Mouse (Mus musculus) kidney, adult 2 months (tissue): ENCODE results near the gene Rpl18.

ENCODE experiments used
- CTCF ChIP-seq: fragments of 200-500 bp; conservative IDR thresholded peaks from 2 replicates; pipeline ENCODE4 v1.5.1; 2011; ENCODE audit warnings: low read depth, mild to moderate bottlenecking, control low read depth, low read length, moderate library complexity, mixed read lengths; ENCODE audit not compliant: insufficient read depth, insufficient read length
- POLR2A ChIP-seq: fragments of 200-500 bp; IDR thresholded peaks from one replicate; pipeline ENCODE4 v1.6.1; 2011; ENCODE audit warnings: low read depth, low read length, control low read depth

DNA sequence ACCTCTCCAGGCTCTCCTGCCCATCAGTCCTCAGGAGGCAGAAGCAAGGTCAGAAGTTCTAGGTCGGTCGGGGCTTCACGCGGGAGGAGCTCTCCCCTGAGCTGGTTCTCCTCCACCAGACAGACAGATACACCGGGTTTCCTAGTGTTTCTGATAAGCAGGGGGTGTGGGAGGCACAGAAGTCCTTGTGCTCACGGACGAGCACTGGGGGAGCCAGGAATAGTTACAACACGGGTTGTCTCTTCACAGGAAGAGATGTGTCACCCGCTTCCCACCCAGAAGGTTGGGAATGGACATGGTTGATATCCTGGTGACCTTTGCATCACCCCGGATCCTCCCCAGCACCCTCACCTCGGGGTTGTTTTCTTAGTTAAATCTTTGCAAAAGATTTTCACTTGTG lies 25.5 kb upstream of the Rpl18 start:
- TF ChIP-seq CTCF (no peak), POLR2A (no peak)
